Mouse (Mus musculus) bone marrow macrophage, adult 2 months (primary cell): ENCODE data around the gene Fam234b.

Experiments used
- CTCF ChIP-seq: IDR thresholded peaks from 2 replicates; pipeline ENCODE4 v1.5.1; 2012; ENCODE audit warnings: low read depth, mild to moderate bottlenecking, low read length, moderate library complexity
- POLR2A ChIP-seq: IDR thresholded peaks from 2 replicates; pipeline ENCODE4 v1.6.1; 2012; ENCODE audit warnings: mild to moderate bottlenecking, low read depth, low read length, borderline replicate concordance

DNA sequence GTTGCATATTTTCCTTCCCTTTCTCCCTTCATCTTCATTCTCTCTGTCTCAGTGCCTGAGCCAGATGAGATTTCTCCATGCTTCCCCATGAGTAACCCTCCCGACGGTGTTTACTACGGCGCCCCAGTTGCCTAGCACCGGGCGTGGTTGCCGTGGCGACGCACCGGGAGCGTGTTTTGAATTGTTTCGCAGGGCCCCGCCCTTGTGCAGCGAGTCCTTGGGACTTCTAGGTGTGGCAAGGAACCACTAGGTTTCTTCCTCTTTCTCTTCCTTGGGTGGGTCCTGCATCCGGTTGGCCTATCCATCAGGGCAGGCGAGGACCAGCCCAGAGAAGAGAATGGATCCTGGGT, 54.9 kb downstream of the Fam234b start:
- TF ChIP-seq CTCF (no peak), POLR2A (no peak)
